Mouse (Mus musculus) thymus, postnatal 14 days (tissue): ENCODE results near the gene Olfr766-ps1.
"Not testable (repeated sequence)": the region's sequence is repeated elsewhere in the genome, so short reads cannot be mapped to it uniquely, and the experiment has no call there.

ENCODE experiments used
- DNase-seq: peaks from one replicate; pipeline ENCODE4 v3.0.0; 2021

The Olfr766-ps1 gene

DNA sequence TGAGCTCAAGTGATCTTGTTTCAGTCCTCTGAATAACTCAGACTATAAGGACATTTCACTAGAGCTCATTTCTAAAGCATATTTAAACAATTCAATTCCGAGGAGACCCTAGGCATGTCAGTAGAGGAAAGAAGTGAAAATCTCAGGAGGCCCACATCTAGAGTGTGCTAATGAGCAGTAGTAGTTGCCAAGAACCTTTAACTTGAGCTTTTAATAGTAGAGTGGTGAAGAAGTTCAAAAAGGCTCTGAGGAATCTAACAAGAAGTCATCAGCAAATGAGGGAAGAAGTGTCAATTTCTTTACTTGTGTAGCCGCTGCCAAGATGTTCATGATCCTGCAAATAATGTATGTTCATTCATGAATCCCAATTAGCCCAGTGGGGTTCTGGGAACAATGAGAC is at the start of gene Olfr766-ps1:
TSS of gene Olfr766-ps1 (minus strand) at position 101 of the 400 bp plus-strand sequence.
- no peak for DNase-seq

DNA sequence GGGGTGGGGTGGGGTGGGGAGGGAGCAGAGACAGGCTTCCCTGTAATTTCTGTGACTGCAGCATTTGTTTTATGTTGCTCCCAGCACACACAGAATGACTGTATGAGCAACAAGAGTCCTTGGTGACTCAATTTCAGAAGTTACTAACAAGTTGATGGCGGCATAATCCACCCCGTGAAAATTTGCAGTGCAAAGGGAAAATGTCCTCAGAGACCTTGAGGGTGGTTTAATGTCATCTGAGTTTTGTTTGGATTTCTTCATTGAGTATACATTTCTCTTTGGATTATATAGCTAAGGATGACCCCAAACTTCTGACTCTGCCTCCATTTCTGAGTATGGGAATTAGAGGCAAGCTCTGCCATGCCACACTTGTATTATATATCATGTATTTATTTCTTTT is 49.0 kb upstream of the Olfr766-ps1 start, which contains the start of gene Olfr769:
TSS of gene Olfr769 (minus strand) at position 101 of the 400 bp plus-strand sequence.
- no peak for DNase-seq

DNA sequence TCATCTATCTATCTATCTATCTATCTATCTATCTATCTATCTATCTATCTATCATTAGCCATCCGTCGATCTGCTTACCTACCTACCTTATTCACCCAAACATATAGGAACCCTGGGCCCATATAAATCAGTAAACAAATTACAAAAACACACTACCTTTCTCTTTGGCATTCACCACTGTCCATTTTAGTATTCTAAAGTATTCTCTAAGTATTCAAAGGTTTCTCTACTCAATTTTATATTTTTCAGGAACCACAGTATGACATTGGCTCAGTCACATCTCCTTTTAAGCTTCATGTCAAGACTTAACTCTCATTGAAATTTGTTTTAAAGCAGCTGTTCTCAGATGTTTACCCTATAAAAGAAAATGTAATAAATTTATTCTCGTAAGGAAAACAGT is 46.4 kb upstream of the Olfr766-ps1 start:
- DNase-seq: no peak

DNA sequence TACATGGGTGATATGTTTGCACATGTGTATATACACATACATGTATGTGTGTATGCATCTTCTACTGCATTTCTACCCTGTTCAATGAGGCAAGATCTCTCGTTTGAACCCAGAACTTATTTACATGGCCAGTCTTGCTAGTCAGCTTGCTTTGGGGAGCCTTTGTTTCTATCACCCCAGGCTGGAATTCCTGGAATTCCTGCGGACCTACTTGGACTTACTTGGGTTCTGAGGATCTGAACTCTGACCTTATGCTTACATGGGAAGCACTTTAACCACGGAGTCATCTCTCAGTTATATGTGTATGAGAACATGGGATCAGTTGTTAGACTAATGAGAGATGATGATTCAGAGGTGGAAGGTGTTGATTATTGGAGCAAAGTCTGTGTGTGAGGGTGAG is 32.5 kb upstream of the Olfr766-ps1 start:
- no peak for DNase-seq

DNA sequence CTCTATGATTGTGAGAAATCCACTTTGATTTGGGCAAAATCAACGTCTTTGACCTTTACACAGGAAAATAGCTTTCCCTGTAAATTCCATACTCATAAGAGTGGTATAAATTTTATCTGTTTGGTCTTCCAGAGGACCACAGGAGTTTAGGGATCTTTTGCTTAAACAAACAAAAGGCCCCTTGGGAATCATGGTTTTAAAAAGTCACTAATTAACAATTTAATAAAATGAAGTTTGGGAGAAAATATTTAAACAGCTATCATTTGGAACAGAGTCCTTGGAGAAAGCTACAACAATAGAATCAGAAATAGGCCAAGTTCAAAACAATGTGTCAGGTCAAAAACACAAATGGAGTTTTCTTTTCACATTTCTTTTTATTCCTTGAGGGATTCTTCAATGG is 30.5 kb upstream of the Olfr766-ps1 start, which contains the start of gene Olfr768:
TSS of gene Olfr768 (minus strand) at position 101 of the 400 bp plus-strand sequence.
- DNase-seq: no peak

DNA sequence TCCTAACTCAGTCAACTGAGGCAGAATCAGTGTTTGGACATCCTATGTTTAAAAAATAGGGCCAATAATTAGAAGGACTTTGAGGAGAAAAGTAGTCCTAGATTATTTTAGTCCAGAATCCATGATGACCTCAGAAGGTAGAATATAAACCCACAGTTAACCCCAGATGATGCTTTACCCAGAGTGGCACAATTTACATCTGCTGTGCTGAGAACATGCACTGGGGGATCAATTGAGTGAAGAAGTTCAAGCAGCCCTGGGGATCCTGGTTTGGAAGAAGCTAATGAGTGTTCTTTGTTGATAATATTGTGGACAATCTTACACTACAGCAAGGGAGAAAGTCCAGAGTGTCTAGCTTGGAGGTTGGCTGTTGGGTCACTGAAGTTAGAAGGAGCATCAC is 14.0 kb upstream of the Olfr766-ps1 start, which contains the start of gene Olfr767:
TSS of gene Olfr767 (minus strand) at position 101 of the 400 bp plus-strand sequence.
- not testable (repeated sequence) for DNase-seq

DNA sequence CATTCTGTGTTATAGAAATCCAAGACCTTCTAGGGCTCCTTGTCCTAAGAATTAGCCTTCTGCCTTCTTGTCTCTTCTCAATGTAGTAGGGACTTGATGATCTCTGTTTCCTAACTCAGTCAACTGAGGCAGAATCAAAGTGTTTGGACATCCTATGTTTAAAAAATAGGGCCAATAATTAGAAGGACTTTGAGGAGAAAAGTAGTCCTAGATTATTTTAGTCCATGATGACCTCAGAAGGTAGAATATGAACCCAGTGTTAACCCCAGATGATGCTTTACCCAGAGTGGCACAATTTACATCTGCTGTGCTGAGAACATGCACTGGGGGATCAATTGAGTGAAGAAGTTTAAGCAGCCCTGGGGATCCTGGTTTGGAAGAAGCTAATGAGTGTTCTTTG is 18.9 kb downstream of the Olfr766-ps1 start, which contains the start of gene Olfr765:
TSS of gene Olfr765 (minus strand) at position 101 of the 400 bp plus-strand sequence.
- DNase-seq: not testable (repeated sequence)

DNA sequence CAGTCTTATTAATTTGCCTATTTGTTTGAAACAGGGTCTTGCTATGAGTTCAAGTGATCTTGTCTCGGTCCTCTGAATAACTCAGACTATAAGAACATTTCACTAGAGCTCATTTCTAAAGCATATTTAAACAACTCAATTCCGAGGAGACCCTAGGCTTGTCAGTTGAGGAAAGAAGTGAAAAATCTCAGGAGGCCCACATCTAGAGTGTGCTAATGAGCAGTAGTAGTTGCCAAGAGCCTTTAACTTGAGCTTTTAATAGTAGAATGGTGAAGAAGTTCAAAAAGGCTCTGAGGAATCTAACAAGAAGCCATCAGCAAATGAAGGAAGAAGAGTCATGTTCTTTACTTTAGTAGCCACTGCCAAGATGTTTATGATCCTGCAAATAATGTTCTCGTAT is 29.0 kb downstream of the Olfr766-ps1 start, which contains the start of gene Olfr764-ps1:
TSS of gene Olfr764-ps1 (minus strand) at position 101 of the 400 bp plus-strand sequence.
- no peak for DNase-seq

DNA sequence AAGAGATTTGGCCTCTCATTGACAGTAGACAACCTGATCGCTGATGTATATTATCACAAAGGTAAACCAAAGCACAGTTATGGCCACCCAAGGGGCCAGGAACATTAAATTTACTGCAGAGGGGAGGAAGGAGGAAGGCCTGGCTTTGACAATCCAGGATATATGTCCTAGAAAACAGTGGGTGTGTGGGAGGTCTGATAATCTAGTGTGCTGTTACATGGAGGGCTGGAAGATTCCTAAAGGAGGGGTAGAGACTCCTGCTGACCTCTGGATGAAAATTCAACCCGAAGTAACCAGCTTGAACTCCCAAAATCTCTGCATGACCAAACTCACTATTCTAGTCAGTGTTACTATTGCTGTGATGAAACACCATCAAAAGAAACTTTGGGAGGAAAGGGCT is 40.4 kb downstream of the Olfr766-ps1 start:
- DNase-seq: no peak

DNA sequence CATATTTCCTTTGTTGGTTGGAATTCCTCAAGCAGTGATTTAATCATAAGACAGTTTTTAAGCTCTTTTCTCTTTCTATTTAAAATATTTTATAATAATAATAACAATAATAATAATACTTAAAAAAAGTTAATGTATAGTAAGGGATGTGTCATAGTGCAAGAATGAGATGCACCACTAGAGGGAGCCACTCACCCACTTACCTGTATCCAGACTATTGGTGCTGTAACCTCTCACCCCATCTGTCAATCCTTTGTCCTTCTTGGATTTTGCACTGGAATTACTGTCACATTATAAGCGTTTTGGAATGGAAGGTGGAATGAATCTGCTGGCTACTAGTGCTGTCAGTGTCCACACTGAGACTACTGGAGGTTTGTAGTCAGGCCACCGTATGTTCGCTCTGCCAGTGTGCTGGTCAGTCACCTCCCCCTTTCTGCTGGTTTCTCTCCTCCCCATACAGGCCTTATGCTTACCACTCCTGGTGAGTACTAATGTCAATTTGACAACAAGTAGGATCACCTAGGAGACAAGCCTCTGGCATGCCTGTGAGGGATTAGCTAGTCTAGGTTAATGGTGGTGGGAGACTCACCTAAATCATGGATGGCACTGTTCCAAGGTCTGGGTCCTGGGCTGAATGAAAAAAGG is 42.6 kb downstream of the Olfr766-ps1 start:
- DNase-seq: peak; percentile 52

DNA sequence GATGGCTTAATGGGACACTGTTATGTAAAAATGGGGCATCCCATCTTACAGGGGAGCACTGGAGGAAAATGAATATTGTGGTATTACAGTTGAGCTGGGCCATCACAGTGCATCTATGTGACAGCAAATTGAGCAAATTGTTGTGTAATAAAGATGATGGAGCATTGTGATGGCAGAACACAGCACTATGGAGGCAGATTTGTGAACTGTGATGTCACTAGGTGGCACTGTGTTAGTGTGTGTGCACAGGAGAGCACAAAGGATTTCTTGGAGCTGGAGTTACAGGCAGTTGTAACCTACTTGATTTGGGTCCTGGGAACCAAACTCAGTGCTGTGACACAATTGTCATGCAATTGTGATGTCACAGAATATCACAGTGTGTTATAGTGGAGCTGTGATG is 45.5 kb downstream of the Olfr766-ps1 start:
- no peak for DNase-seq

DNA sequence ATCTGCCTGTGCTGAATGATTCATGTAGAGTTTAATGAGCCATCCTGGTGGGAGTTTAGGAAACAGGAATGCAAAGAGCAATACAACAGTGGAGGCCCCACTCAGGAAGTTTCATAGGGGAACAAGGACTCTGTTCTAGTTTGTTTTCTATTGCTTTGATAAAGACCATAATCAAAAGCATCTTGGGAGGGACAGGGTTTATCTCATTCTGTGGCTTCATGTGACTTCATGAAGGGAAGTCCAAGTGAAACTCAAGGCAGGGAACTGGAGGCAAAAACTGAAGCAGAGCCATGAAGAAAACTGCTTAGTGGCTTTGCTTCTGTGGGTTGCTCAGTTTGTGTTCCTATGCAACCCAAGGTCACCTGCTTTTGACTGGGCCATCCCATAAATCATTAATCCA is 54.3 kb downstream of the Olfr766-ps1 start:
- DNase-seq: no peak
